In the genomic region with DNA sequence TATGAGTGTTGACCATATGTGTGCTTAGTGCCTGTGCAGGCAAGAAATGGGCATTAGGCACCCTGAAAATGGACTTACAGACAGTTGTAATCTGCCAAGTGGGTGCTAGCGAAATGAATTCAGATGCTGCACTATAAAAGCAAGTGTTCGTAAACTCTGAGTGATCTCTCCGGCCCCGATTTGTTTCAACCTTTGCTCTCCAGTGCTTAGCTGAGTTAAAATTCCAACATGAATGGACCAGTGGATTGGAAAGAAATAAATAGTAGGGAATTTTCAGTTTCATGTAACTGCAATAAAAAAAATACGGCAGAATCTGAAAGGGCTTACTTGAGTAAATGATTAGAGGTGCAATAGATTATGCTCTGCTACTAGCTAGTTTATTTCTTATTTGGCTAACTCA, we compare ENCODE assay signal across 14 mouse cellular contexts.
A peak's percentile ranks its signal among the peaks of the same experiment; 100 is the strongest.
DNase-seq lines count a peak whose midpoint lies in the region.
"Had no signal": no experiment of that assay in that cellular context is flagged by ENCODE, and none has a peak within 500 bp of the region (broad histone marks: within the 10 kb centered on the region; RNA-seq: fewer than 3 reads in every experiment).

No protein-coding gene starts in this region.

- DNase-seq in kidney, adult 11 months, result peak; percentile 4
- DNase-seq in kidney, adult 18-20 months, result no peak
- DNase-seq in kidney, adult 8-10 months, result peak; percentile 13 to 25
- no peak for DNase-seq in kidney, postnatal 10 days
- peak; percentile 1 for DNase-seq in kidney, postnatal 14 days
- no peak for DNase-seq in kidney, postnatal 4 days
- DNase-seq: adrenal gland, adult 8-10 months; adrenal gland, postnatal 14 days; adrenal gland, postnatal 36 days; B cell, adult 2 months; cerebellum, adult 11-12 months; cerebellum, adult 2 months; cerebellum, adult 9-10 months; cerebellum, postnatal 25 days had no signal

Comparison
In these comparisons a context has a peak if more than half of its experiments do, and no peak if none do; other contexts are left out.
1. DNase-seq: peak in kidney, adult 11 months (single experiment), kidney, adult 8-10 months (2 of 2) and kidney, postnatal 14 days (single experiment); none in kidney, adult 18-20 months (single experiment), kidney, postnatal 10 days (single experiment) and kidney, postnatal 4 days (0 of 2).